Mouse (Mus musculus): ENCODE measurements around the gene Nvl. TPM values are rescaled to one million over a fixed set of nuclear protein-coding genes. Genes with fewer than 3 reads are reported as not detected.
A peak's percentile ranks its signal among the peaks of the same experiment; 100 is the strongest.

Nvl gene
- total RNA-seq, 2 experiments from 2014 or later, result 24.9 to 43.2 TPM

- ATAC-seq (replicated peaks; ENCODE audit: poor library complexity, severe bottlenecking), result no peak
These were observed 70.9 kb downstream of the Nvl start for GRCm38 (mm10) chr1:181073075-181073474.

- no peak for ATAC-seq (replicated peaks; ENCODE audit: poor library complexity, severe bottlenecking)
These were observed 74.3 kb downstream of the Nvl start for GRCm38 (mm10) chr1:181069671-181070070.

GRCm38 (mm10) chr1:181068344-181068743 lies 75.7 kb downstream of the Nvl start:
- no peak for ATAC-seq (replicated peaks; ENCODE audit: poor library complexity, severe bottlenecking)

- ATAC-seq (replicated peaks; ENCODE audit: poor library complexity, severe bottlenecking), result no peak
These were observed 79.4 kb downstream of the Nvl start for GRCm38 (mm10) chr1:181064648-181065047.

DNA sequence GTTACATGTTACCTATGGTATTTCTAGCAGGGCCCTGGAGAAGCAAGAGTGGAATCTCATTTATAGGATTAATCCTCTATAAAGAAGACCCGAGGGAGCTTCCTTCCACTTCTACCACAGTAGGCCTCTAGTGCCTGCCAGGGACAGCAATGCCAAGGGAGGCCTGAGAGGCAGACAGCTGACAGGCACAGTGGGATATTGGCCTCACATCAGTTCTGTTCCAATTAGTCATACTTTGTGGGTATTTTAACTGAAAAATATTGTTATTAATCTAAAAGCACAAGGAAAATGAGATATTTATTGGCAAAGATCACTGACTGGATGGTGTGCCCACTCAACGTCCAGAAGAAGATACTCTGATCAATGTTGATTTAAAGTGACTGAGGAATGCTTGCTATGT lies 80.0 kb downstream of the Nvl start:
- ATAC-seq (replicated peaks; ENCODE audit: poor library complexity, severe bottlenecking), result no peak

DNA sequence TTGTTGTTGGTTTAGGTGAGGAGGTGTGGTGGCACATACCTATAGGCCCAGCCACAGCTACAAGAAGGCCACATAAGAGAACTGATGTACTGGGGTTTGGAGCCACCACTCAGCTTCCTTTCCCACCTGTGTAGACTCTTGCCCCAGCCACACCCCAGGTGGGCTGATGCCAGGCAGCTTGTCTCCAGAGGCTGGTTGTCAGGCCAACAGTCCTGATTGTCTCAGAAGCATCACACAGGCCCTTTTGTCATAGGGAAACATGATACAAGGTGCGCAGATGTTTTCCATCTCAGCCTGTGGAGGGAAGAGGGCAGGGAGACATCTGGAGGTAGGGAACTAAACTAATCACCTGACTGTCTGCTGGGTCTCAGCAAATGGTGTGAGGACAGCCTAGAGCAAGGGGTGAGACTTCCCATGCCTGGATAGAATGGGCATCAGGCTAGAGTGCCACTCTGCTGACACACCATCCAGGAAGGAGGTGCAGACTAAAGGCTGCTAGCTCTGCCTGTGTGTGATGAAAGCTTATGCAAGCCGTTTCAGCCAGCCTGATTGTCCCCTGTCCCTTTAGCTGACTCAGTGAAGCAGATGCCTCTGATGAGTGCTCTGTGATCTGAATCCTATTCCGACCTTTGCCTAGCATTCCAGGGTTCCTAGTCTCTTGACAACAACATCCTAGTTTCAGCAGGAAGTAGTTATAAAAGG lies 82.1 kb downstream of the Nvl start:
- no peak for ATAC-seq (replicated peaks; ENCODE audit: poor library complexity, severe bottlenecking)

GRCm38 (mm10) chr1:181052898-181053297 lies 91.1 kb downstream of the Nvl start:
- no peak for ATAC-seq (replicated peaks; ENCODE audit: poor library complexity, severe bottlenecking)

- no peak for ATAC-seq (replicated peaks; ENCODE audit: poor library complexity, severe bottlenecking)
These were observed 93.1 kb downstream of the Nvl start, which contains the start of gene 9130409I23Rik for GRCm38 (mm10) chr1:181050937-181051336. 9130409I23Rik (plus strand) TSS chr1:181051237.

- no peak for ATAC-seq (replicated peaks; ENCODE audit: poor library complexity, severe bottlenecking)
These were observed 94.6 kb downstream of the Nvl start for GRCm38 (mm10) chr1:181049328-181049842.

DNA sequence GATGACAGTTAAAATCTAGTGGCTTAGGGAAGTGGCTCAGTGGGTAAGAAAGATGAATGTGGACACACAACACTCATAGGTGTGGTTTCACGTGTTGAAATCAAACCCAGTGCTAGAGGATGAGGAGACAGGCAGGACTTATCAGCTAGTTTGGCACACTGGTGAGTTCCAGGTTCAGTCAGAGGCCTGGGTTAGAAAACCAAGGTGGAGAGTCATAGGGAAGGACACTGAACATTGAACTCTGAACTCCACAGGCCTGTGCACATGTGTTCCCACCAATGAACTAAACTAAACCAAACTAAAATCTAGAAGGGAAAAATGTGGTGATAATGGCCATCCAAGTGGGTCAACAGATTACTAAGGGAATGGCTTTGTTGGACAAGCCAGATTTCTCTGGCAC lies 96.5 kb downstream of the Nvl start:
- ATAC-seq (replicated peaks; ENCODE audit: poor library complexity, severe bottlenecking), result peak; percentile 35

DNA sequence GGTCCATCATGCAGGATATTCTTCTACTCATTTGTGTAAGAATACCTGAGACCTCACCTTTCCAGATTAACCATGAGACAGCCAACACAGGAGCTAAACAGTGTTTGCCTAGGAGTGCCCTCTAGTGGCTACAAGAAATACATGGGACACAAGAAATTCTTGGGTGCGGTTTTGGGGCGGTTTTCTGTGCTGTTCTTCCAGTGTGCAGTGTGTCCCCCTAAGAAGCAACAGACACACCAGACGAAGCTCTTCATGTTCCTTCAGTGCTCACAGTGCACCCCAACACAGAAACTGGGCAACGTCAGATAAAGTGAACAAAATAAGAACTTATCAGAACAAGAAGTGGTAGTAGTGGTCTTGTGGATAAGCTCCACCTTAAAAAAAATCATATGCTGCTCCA lies 104.4 kb downstream of the Nvl start:
- peak; percentile 42 for ATAC-seq (replicated peaks; ENCODE audit: poor library complexity, severe bottlenecking)

DNA sequence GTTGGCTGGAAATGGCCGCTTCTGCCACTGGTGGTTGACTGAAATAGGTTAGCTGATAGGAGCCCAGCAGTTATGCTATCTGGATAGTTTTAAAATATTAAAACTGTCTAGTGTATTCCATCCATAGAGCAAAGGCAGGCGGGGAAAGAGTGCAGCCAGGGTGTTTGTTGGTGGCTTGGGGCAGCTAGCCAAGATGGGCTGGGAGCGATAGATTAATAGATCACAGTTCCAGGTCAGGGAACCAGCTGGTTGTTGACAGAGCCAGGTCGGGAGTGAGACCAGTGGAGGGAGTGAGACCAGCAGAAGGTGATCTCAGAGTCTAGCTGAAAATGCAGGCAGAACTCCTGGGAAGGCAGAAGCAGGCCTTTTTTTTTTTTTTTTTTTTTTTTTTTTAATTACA lies 106.4 kb downstream of the Nvl start:
- no peak for ATAC-seq (replicated peaks; ENCODE audit: poor library complexity, severe bottlenecking)

Other genes with a start within 250 kb of the Nvl start
- 48.7 and 53.2 TPM in 2 replicates for gene Pycr2, start 239.9 kb downstream of the Nvl start, total RNA-seq (2014; fragmentation: Nextera tagmentation)
- gene Pycr2, start 239.9 kb downstream of the Nvl start, total RNA-seq (2017), result 27.8 and 28.4 TPM in 2 replicates
- gene Lefty1, start 209.2 kb downstream of the Nvl start, total RNA-seq (2014; fragmentation: Nextera tagmentation), result 1.5 TPM in 1 of 2 replicates, not detected in the other
- gene Lefty1, start 209.2 kb downstream of the Nvl start, total RNA-seq (2017), result 0.47 TPM in 1 of 2 replicates, not detected in the other
- gene Tmem63a, start 201.9 kb downstream of the Nvl start, total RNA-seq (2014; fragmentation: Nextera tagmentation), result 29.5 and 36.9 TPM in 2 replicates
- 14.8 and 16.1 TPM in 2 replicates for gene Tmem63a, start 201.9 kb downstream of the Nvl start, total RNA-seq (2017)
- gene Ephx1, start 123.3 kb downstream of the Nvl start, total RNA-seq (2014; fragmentation: Nextera tagmentation), result not detected in 2 replicates
- gene Ephx1, start 123.3 kb downstream of the Nvl start, total RNA-seq (2017), result 0.13 and 2.1 TPM in 2 replicates
- not detected in 2 replicates for gene 9130409I23Rik, start 93.0 kb downstream of the Nvl start, total RNA-seq (2014; fragmentation: Nextera tagmentation)
- gene 9130409I23Rik, start 93.0 kb downstream of the Nvl start, total RNA-seq (2017), result not detected in 2 replicates
- gene Cnih4, start 489 bp upstream of the Nvl start, total RNA-seq (2014; fragmentation: Nextera tagmentation), result 86.6 and 91.4 TPM in 2 replicates
- gene Cnih4, start 489 bp upstream of the Nvl start, total RNA-seq (2017), result 99.8 and 109 TPM in 2 replicates
- gene Wdr26, start 67.8 kb upstream of the Nvl start, total RNA-seq (2014; fragmentation: Nextera tagmentation), result 92.9 and 128 TPM in 2 replicates
- 93.0 and 101 TPM in 2 replicates for gene Wdr26, start 67.8 kb upstream of the Nvl start, total RNA-seq (2017)
- not detected in 2 replicates for gene Cnih3, start 208.4 kb upstream of the Nvl start, total RNA-seq (2014; fragmentation: Nextera tagmentation)
- gene Cnih3, start 208.4 kb upstream of the Nvl start, total RNA-seq (2017), result not detected in 2 replicates

Data from granulocyte monocyte progenitor cell, adult 5-6 weeks (primary cell).